Mouse (Mus musculus) thymus, adult 2 months (tissue): ENCODE measurements around the gene Itgb4.

Experiments
- CTCF ChIP-seq: fragments of 200-500 bp; IDR thresholded peaks from 2 replicates; pipeline ENCODE4 v1.5.1; 2012; ENCODE audit warnings: mild to moderate bottlenecking, control low read depth, low read length, moderate library complexity, borderline replicate concordance; ENCODE audit not compliant: control insufficient read depth, poor library complexity, insufficient read depth; ENCODE audit errors: extremely low read depth
- POLR2A ChIP-seq: fragments of 200-500 bp; IDR thresholded peaks from 2 replicates; pipeline ENCODE4 v1.6.1; 2012; ENCODE audit warnings: mild to moderate bottlenecking, low read length, control low read depth, moderate library complexity; ENCODE audit not compliant: control insufficient read depth, poor library complexity, insufficient read depth; ENCODE audit errors: extremely low read depth

DNA sequence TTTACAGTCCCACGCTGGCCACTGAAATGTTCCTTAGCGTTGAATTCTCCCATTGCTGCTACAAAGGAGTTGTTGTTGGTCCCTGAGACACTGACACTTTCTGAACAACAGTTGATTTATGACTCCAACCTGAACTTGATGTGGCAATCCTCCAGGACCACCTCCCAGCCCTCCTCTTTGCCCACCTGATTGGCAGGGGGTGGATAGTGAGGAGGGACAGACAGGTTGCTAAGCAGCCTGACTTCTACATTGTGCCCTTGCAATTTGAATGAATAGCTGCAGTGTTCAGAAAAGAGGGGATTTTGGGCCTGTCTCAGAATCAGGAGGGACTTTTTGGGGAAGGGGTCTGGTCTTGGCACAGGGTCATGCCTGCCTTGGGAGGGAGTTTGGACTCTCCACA, 23.8 kb upstream of the Itgb4 start:
- TF ChIP-seq POLR2A, result no peak
- no peak for TF ChIP-seq CTCF
